Mouse (Mus musculus) hindbrain, embryonic 16.5 days (tissue): ENCODE measurements around the gene Ube2o. TPM values are rescaled to one million over a fixed set of nuclear protein-coding genes. Genes with fewer than 3 reads are reported as not detected.

ENCODE experiments used
- ATAC-seq: fragments of 200-750 bp; cut with Nextera tagmentation; 2 replicates; pipeline ENCODE4 v1.8.0; 2017; ENCODE audit warnings: moderate TSS enrichment, moderate library complexity
- H3K27ac ChIP-seq: fragments of 300-500 bp; sonication (generic); 2 replicates; pipeline ENCODE4 v1.5.1; 2014; ENCODE audit warnings: low read depth, mild to moderate bottlenecking, control low read depth, low read length, moderate library complexity
- H3K27me3 ChIP-seq: fragments of 300-500 bp; sonication (generic); replicated peaks from 2 replicates; pipeline ENCODE4 v1.6.1; 2014; ENCODE audit warnings: low read length; ENCODE audit not compliant: control insufficient read depth, insufficient read depth
- H3K36me3 ChIP-seq: fragments of 300-500 bp; sonication (generic); 2 replicates; pipeline ENCODE4 v1.6.1; 2014; ENCODE audit warnings: mild to moderate bottlenecking, low read length, moderate library complexity, mixed read lengths; ENCODE audit not compliant: control insufficient read depth, insufficient read depth
- H3K4me1 ChIP-seq: fragments of 300-500 bp; sonication (generic); 2 replicates; pipeline ENCODE4 v1.6.1; 2014; ENCODE audit warnings: low read depth, low read length; ENCODE audit not compliant: control insufficient read depth, insufficient read depth
- H3K4me2 ChIP-seq: fragments of 300-500 bp; sonication (generic); 2 replicates; pipeline ENCODE4 v1.6.1; 2014; ENCODE audit warnings: mild to moderate bottlenecking, low read length, control low read depth, moderate library complexity
- H3K4me3 ChIP-seq: fragments of 300-500 bp; sonication (generic); 2 replicates; pipeline ENCODE4 v1.5.1; 2014; ENCODE audit warnings: mild to moderate bottlenecking, low read length, control low read depth, moderate library complexity
- H3K9ac ChIP-seq: fragments of 300-500 bp; sonication (generic); 2 replicates; pipeline ENCODE4 v1.6.1; 2014; ENCODE audit warnings: low read depth, mild to moderate bottlenecking, control low read depth, low read length, moderate library complexity
- H3K9me3 ChIP-seq: fragments of 300-500 bp; sonication (generic); 2 replicates; pipeline ENCODE4 v1.6.1; 2014; ENCODE audit warnings: mild to moderate bottlenecking, low read length, moderate library complexity; ENCODE audit not compliant: control insufficient read depth
- WGBS: fragments of 180-500 bp; shearing (Covaris S2); extraction: QIAGEN DNeasy Blood & Tissue Kit; methylation state at CpG from one replicate; pipeline ENCODE4 v1.1.7; 2014; 5-methylcytosine and 5-hydroxymethylcytosine counted together
- polyA plus RNA-seq: library from polyadenylated mRNA; unstranded; fragments of >200 nt; fragmentation: Nextera tagmentation; extraction: Ambion mirVana; gene quantifications from 2 replicates; pipeline ENCODE4 v1.2.1, GENCODE M21; 2015

The Ube2o gene
- polyA plus RNA-seq, 1 experiment from 2014 or later: 16.4 TPM

DNA sequence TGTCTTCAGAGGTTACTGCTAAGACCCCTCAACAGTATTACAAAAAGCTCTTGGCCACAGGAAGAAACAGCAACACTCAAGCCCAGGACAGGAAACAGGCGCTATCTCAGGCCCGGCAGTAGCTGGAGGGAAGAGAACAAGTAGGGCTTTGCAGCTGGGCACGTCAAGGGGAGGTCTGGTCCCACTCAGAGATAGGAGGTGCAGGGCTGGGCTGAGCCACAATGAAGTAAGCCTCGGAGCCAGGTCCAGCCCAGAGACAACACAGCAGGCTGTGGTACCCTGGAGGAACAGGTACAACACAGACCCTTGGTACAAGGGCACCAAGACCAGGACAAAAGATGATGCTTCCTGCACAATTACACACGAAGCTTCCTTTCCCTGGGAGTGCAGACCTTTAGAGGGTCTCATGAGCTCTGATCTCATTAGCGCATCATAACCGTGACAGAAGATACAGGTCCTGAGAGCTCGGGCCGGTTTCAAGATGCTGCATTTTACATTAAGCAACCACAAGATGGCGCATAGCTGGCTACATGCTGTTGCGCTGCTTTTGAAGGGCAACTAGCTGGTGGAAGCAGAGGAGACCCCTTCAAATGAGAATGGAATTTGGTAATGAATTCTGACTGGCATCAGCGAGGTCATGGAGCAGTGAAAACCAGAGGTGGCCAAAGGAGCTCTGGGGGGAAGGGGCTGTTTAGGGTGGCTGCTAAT, 26.9 kb downstream of the Ube2o start:
- H3K27ac ChIP-seq: no peak overlapping the region
- H3K4me3 ChIP-seq: no peak overlapping the region
- peak; percentile 12; the same call in 1 of the 2 replicates for ATAC-seq
- no peaks in the 10 kb centered on the region for H3K9me3 ChIP-seq
- 37% methylated on average over 12 of the region's 12 CpGs for WGBS
- no peak overlapping the region for H3K9ac ChIP-seq
- H3K36me3 ChIP-seq: no peaks in the 10 kb centered on the region
- no peaks in the 10 kb centered on the region for H3K27me3 ChIP-seq
- H3K4me1 ChIP-seq: peaks cover 36% of the 10 kb centered on the region
- no peak overlapping the region for H3K4me2 ChIP-seq

DNA sequence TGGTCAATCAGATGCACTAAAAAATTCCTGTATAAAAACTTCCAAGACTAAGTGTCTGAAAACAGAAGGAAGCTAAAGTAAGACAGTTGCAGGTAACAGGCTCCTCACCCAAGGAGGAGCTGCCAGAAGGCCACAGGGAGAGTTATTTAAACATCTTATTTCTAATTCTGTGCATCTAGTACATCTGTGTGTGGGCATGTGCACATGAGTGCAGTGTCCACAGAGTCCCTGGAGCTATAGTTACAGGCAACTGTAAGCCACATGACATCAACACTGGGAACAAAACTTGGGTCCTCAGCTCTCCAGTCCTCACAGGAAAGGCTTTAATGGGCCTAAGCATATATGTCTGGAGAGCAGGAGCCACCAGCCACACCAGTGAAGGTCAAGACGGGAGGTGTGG, 29.1 kb downstream of the Ube2o start:
- H3K27me3 ChIP-seq: no peaks in the 10 kb centered on the region
- H3K36me3 ChIP-seq: peaks cover 5% of the 10 kb centered on the region
- no peaks in the 10 kb centered on the region for H3K9me3 ChIP-seq
- H3K4me3 ChIP-seq: no peak overlapping the region
- no peak overlapping the region for H3K27ac ChIP-seq
- no peak overlapping the region for H3K4me2 ChIP-seq
- 84% methylated on average over 1 of the region's 1 CpGs for WGBS
- no peak for ATAC-seq
- peaks cover 33% of the 10 kb centered on the region for H3K4me1 ChIP-seq
- H3K9ac ChIP-seq: no peak overlapping the region

DNA sequence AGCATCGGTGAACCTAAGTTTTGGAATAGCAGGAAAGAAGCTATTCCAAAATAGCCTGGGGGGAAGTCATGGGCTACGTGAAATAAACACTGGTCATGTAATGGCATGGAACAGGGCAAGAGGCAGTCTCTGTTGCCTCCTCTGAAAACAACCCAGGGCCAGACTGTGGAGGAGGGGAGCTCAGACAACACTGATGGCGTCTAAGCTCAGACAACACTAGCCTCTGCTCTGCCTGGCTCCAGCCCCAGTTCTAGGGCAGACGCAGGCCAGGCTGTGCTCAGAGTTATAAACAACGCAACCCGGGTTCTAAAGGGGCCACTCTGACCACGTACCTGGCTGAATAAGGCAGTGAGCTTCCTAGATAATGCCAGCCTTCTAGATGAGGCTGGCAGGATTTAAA, 30.5 kb downstream of the Ube2o start:
- H3K27me3 ChIP-seq: no peaks in the 10 kb centered on the region
- H3K4me2 ChIP-seq: no peak overlapping the region
- no peaks in the 10 kb centered on the region for H3K9me3 ChIP-seq
- ATAC-seq: no peak
- H3K9ac ChIP-seq: no peak overlapping the region
- peaks cover 6% of the 10 kb centered on the region for H3K36me3 ChIP-seq
- WGBS: 76% methylated on average over 7 of the region's 7 CpGs
- H3K4me1 ChIP-seq: peaks cover 24% of the 10 kb centered on the region
- H3K4me3 ChIP-seq: no peak overlapping the region
- no peak overlapping the region for H3K27ac ChIP-seq

DNA sequence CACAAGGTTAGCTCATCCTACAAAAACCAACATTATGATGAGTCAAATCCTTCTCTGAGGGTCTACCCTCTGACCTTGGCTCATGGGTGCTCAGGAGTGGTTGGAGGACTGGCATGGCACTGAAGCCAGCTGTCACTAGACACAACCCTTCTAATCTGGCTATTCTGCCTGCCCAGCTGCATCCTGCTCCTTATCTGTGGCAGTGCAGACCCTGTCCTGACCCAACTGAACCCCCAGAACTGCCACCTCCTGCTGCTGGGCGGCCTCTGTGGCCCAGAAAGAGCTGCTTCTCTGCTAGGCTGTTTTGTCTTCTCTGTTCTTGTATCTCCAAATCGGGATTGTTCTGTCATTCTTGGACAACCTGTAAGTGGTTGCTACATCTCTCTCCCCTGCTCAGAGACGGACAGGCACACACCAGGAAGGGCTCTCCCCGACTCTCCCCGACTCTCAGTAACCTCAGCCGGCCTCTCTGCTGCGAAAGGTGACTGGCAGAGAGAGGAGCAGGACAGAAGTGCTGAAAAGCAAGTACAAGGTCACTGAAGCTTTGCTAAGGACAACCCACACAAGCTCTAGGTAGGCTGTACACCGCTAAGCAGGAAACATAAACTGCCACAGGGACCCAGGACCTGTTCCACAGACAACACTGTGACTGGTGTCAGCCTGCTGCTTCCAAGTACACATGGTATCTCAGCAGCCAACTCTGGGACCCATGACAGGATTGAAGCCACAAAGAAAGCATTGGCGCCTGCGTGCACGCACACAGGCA, 31.8 kb downstream of the Ube2o start:
- no peak for ATAC-seq
- no peak overlapping the region for H3K27ac ChIP-seq
- H3K9ac ChIP-seq: no peak overlapping the region
- peaks cover 19% of the 10 kb centered on the region for H3K36me3 ChIP-seq
- H3K4me3 ChIP-seq: no peak overlapping the region
- WGBS: 89% methylated on average over 11 of the region's 11 CpGs
- peaks cover 13% of the 10 kb centered on the region for H3K4me1 ChIP-seq
- H3K4me2 ChIP-seq: no peak overlapping the region
- H3K9me3 ChIP-seq: no peaks in the 10 kb centered on the region
- no peaks in the 10 kb centered on the region for H3K27me3 ChIP-seq

DNA sequence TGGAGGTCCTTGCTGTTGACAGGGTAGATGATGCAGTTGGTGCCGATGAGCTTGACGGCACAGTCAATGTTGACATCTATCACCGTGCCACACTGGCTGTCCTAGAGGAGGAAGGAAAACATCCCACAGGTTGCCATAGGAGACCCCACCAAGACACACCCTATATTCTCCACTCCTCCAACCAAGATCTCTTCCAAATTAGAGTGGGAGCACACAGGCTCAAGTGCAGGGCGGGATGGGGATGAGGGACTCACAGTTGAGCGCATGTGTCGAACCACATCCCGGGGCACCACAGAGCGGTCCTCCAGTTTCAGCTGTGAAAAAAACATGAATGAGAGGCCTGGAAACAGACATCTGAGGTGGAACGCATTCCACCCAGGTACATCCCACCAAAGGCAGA, 32.5 kb downstream of the Ube2o start:
- no peak for ATAC-seq
- WGBS: 94% methylated on average over 9 of the region's 9 CpGs
- Histone ChIP-seq H3K4me2 (no peak overlapping the region), H3K4me1 (peaks cover 9% of the 10 kb centered on the region), H3K9me3 (no peaks in the 10 kb centered on the region), H3K27ac (no peak overlapping the region), H3K27me3 (no peaks in the 10 kb centered on the region), H3K4me3 (no peak overlapping the region), H3K36me3 (peaks cover 26% of the 10 kb centered on the region), H3K9ac (no peak overlapping the region)

DNA sequence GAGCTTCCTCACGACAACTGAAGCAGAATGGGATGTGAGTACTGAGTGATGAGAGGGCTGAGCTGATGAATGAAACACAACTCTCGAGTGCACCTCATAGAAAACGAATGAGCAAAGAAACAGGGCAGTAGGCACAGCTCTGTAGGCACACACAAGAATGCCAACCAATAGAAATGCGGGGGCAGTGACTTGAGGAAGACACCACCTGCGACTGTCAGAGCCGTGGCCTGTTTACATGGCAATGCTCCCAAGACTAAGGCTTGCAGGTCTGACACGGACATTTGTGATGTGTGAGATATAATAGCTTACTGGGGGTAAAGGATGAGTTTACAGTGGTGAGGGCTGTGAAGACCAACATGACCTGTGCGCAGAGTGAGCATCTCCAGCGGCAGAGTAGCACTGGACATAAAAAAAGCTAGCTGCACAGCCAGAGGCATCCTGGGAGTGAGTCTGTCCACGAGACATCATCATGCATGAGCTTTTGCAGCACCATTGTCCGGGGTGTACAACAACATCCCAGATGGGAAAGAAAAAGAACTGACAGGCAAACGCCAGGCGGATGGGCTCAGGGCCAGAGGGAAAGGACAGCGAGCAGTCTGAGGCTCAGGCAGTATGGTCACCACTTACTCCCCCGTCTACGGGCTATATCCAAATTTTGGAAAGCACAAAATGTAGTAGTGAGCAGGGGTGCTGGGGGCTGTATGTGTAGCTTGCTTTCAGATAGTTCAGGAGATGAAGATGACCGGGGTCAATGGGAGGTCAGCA, 33.8 kb downstream of the Ube2o start:
- H3K9ac ChIP-seq: no peak overlapping the region
- H3K4me1 ChIP-seq: peaks cover 9% of the 10 kb centered on the region
- WGBS: 71% methylated on average over 17 of the region's 17 CpGs
- peaks cover 27% of the 10 kb centered on the region for H3K36me3 ChIP-seq
- H3K27ac ChIP-seq: no peak overlapping the region
- no peak overlapping the region for H3K4me3 ChIP-seq
- no peak overlapping the region for H3K4me2 ChIP-seq
- no peak for ATAC-seq
- H3K9me3 ChIP-seq: no peaks in the 10 kb centered on the region
- no peaks in the 10 kb centered on the region for H3K27me3 ChIP-seq

DNA sequence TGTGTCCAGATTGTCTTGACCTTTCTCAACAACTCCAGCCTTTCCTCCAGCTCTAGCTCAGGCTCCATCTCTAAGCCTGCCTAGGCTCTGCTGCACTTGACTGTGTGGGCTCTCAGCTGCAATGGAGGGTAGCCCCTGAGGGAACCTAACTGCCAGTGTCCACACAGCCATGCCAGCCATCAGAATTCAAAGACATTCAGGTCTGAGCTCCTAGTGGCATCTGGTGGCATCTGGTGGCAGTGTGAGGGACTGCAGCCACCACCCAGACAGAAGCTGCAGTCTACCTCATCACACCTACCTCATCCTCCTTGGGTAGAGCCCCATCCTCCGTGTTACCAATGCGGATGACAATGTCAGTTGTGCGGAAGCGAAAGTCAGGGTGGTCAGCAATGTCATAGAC, 38.1 kb downstream of the Ube2o start:
- Histone ChIP-seq H3K4me3 (no peak overlapping the region), H3K36me3 (peaks cover 59% of the 10 kb centered on the region), H3K4me1 (no peaks in the 10 kb centered on the region; the same call in 1 of the 2 replicates), H3K4me2 (no peak overlapping the region), H3K27me3 (no peaks in the 10 kb centered on the region), H3K9me3 (no peaks in the 10 kb centered on the region), H3K27ac (no peak overlapping the region), H3K9ac (no peak overlapping the region)
- 87% methylated on average over 4 of the region's 4 CpGs for WGBS
- ATAC-seq: no peak

DNA sequence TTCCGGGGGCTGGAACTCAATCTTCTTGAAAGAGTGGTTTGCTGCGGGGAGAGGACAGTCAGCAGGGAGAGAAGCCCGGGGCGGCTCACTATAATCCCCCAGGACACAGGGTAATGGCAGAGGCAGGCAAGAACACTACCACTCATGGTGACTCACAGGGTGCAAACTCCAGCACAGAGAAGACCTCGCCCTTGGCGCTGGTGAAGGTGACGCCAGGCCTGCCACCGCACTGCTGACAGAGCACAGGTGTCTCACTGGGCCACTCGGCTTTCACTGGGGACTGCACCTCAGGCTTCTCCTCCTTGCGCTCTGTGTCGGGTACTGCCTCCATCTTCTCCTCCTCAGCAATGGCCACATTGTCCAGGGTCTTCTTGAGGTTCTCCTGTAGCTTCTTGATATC, 40.1 kb downstream of the Ube2o start:
- 96% methylated on average over 11 of the region's 11 CpGs for WGBS
- H3K27ac ChIP-seq: no peak overlapping the region
- H3K9ac ChIP-seq: no peak overlapping the region
- H3K36me3 ChIP-seq: peaks cover 59% of the 10 kb centered on the region
- no peaks in the 10 kb centered on the region for H3K9me3 ChIP-seq
- H3K27me3 ChIP-seq: no peaks in the 10 kb centered on the region
- no peak for ATAC-seq
- no peak overlapping the region for H3K4me3 ChIP-seq
- no peaks in the 10 kb centered on the region for H3K4me1 ChIP-seq
- H3K4me2 ChIP-seq: no peak overlapping the region

DNA sequence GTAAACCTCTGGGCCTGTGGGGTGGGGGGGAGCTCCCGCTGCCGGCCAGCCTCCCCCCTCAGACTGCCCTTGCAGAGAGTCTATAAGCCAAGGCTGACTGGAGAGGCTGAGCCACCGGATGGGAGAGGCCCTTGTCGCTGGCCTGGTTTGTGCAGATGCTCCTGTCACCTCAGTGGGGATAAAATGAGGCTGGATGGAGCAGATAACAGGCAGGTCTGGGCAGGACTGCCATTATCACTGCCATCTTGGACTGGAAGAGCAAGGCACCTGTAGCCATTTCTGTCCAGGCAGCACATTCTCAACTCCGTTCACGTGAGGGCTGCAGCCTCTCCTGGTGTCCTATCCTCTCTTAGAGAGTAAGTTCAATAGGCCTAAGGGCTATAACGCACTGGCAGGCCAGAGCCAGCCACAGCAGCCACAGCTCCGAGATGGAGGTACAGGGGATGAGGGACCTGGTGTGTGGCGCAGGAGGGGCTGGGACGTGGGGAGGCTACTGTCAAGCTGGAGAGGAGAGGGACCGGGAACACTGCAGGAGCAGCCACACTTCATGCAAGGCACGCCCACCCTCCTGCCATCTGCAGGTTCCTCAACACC, 43.0 kb downstream of the Ube2o start:
- Histone ChIP-seq H3K4me2 (no peak overlapping the region), H3K27ac (no peak overlapping the region), H3K9me3 (no peaks in the 10 kb centered on the region), H3K27me3 (peaks cover 14% of the 10 kb centered on the region), H3K36me3 (peaks cover 38% of the 10 kb centered on the region), H3K9ac (no peak overlapping the region), H3K4me3 (no peak overlapping the region), H3K4me1 (peaks cover 9% of the 10 kb centered on the region)
- WGBS: 91% methylated on average over 12 of the region's 12 CpGs
- no peak for ATAC-seq
